Mouse (Mus musculus) kidney, embryonic 16.5 days (tissue): ENCODE results near the gene Pcdh9. TPM values are rescaled to one million over a fixed set of nuclear protein-coding genes. Genes with fewer than 3 reads are reported as not detected.

Source experiments
- ATAC-seq: fragments of 200-750 bp; cut with Nextera tagmentation; 2 replicates; pipeline ENCODE4 v1.8.0; 2017; ENCODE audit warnings: moderate TSS enrichment; ENCODE audit not compliant: low FRiP score, low TSS enrichment
- H3K27ac ChIP-seq: fragments of 300-500 bp; sonication (generic); 2 replicates; pipeline ENCODE4 v1.5.1; 2014; ENCODE audit warnings: low read length
- H3K27me3 ChIP-seq: fragments of 300-500 bp; sonication (generic); 2 replicates; pipeline ENCODE4 v1.6.1; 2014; ENCODE audit warnings: low read length, control low read depth, mixed read lengths; ENCODE audit not compliant: insufficient read depth
- H3K36me3 ChIP-seq: fragments of 300-500 bp; sonication (generic); 2 replicates; pipeline ENCODE4 v1.6.1; 2014; ENCODE audit warnings: low read length, control low read depth, mixed read lengths; ENCODE audit not compliant: insufficient read depth
- H3K4me1 ChIP-seq: fragments of 300-500 bp; sonication (generic); 2 replicates; pipeline ENCODE4 v1.6.1; 2014; ENCODE audit warnings: low read length, control low read depth, mixed read lengths; ENCODE audit not compliant: insufficient read depth
- H3K4me2 ChIP-seq: fragments of 300-500 bp; sonication (generic); replicated peaks from 2 replicates; pipeline ENCODE4 v1.6.1; 2014; ENCODE audit warnings: low read depth, low read length
- H3K4me3 ChIP-seq: fragments of 300-500 bp; sonication (generic); 2 replicates; pipeline ENCODE4 v1.5.1; 2014; ENCODE audit warnings: mild to moderate bottlenecking, low read length
- H3K9ac ChIP-seq: fragments of 300-500 bp; sonication (generic); replicated peaks from 2 replicates; pipeline ENCODE4 v1.6.1; 2014; ENCODE audit warnings: low read length
- H3K9me3 ChIP-seq: fragments of 300-500 bp; sonication (generic); 2 replicates; pipeline ENCODE4 v1.6.1; 2016; ENCODE audit warnings: low read length, control low read depth
- WGBS: fragments of 180-500 bp; shearing (Covaris S2); extraction: QIAGEN DNeasy Blood & Tissue Kit; methylation state at CpG from one replicate; pipeline ENCODE4 v1.1.7; 2014; 5-methylcytosine and 5-hydroxymethylcytosine counted together
- polyA plus RNA-seq: library from polyadenylated mRNA; unstranded; fragments of >200 nt; fragmentation: Nextera tagmentation; extraction: Ambion mirVana; gene quantifications from 2 replicates; pipeline ENCODE4 v1.2.1, GENCODE M21; 2015

Pcdh9 gene
- polyA plus RNA-seq, 1 experiment from 2014 or later: 17.1 TPM

GRCm38 (mm10) chr14:93534928-93535327 lies 355.6 kb downstream of the Pcdh9 start:
- no peak overlapping the region for H3K9ac ChIP-seq
- H3K27me3 ChIP-seq: no peaks in the 10 kb centered on the region
- H3K4me3 ChIP-seq: no peak overlapping the region
- H3K27ac ChIP-seq: no peak overlapping the region
- H3K36me3 ChIP-seq: no peaks in the 10 kb centered on the region
- ATAC-seq: no peak
- no peaks in the 10 kb centered on the region for H3K4me1 ChIP-seq
- 73% methylated on average over 4 of the region's 4 CpGs for WGBS
- no peaks in the 10 kb centered on the region for H3K9me3 ChIP-seq
- no peak overlapping the region for H3K4me2 ChIP-seq

GRCm38 (mm10) chr14:93523430-93523829 lies 367.0 kb downstream of the Pcdh9 start:
- Histone ChIP-seq H3K9ac (no peak overlapping the region), H3K27me3 (no peaks in the 10 kb centered on the region), H3K4me1 (0 out of 2 replicates have a peak, but pooled peaks cover 3% of the 10 kb centered on the region), H3K36me3 (no peaks in the 10 kb centered on the region), H3K27ac (no peak overlapping the region), H3K4me3 (no peak overlapping the region), H3K9me3 (no peaks in the 10 kb centered on the region), H3K4me2 (no peak overlapping the region)
- WGBS: 56% methylated on average over 8 of the region's 8 CpGs
- ATAC-seq: 0 out of 2 replicates have a peak, but pooled peaks have one; percentile 23

- no peak for ATAC-seq
- Histone ChIP-seq H3K4me2 (no peak overlapping the region), H3K36me3 (no peaks in the 10 kb centered on the region), H3K27ac (no peak overlapping the region), H3K27me3 (no peaks in the 10 kb centered on the region), H3K4me3 (no peak overlapping the region), H3K4me1 (0 out of 2 replicates have a peak, but pooled peaks cover 3% of the 10 kb centered on the region), H3K9ac (no peak overlapping the region), H3K9me3 (no peaks in the 10 kb centered on the region)
- 60% methylated on average over 5 of the region's 5 CpGs for WGBS
These were observed 370.3 kb downstream of the Pcdh9 start for GRCm38 (mm10) chr14:93520166-93520565.

DNA sequence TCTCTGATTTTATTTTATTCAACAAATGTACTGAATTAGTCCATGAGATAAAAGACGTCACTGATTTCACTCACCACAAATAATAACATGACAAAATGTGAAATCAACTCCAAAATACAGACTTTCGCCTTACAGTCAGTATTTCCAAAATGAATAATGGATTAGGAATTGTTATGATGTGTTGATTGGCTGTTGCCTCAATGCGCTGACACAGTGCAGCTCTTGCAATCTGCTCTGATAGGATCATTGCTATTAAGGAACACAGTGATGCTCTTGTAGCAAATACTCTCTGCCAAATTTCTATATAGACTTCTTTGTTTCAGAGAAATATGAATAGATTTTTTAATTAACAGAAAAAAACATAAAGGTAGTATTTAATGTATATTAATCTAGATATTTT lies 373.8 kb downstream of the Pcdh9 start:
- H3K4me1 ChIP-seq: no peaks in the 10 kb centered on the region
- H3K9ac ChIP-seq: no peak overlapping the region
- no peak overlapping the region for H3K4me3 ChIP-seq
- 89% methylated on average over 3 of the region's 3 CpGs for WGBS
- H3K27ac ChIP-seq: no peak overlapping the region
- no peak overlapping the region for H3K4me2 ChIP-seq
- no peaks in the 10 kb centered on the region for H3K36me3 ChIP-seq
- no peaks in the 10 kb centered on the region for H3K27me3 ChIP-seq
- no peak for ATAC-seq
- H3K9me3 ChIP-seq: no peaks in the 10 kb centered on the region

- H3K4me1 ChIP-seq: no peaks in the 10 kb centered on the region
- H3K4me2 ChIP-seq: no peak overlapping the region
- no peaks in the 10 kb centered on the region for H3K36me3 ChIP-seq
- H3K27ac ChIP-seq: no peak overlapping the region
- H3K27me3 ChIP-seq: no peaks in the 10 kb centered on the region
- H3K4me3 ChIP-seq: no peak overlapping the region
- ATAC-seq: no peak
- no peak overlapping the region for H3K9ac ChIP-seq
- H3K9me3 ChIP-seq: no peaks in the 10 kb centered on the region
These were observed 384.4 kb downstream of the Pcdh9 start for GRCm38 (mm10) chr14:93506107-93506506.

GRCm38 (mm10) chr14:93498813-93499690 lies 391.4 kb downstream of the Pcdh9 start:
- Histone ChIP-seq H3K9me3 (no peaks in the 10 kb centered on the region), H3K4me3 (no peak overlapping the region), H3K4me1 (peaks cover 3% of the 10 kb centered on the region; the same call in 1 of the 2 replicates), H3K9ac (no peak overlapping the region), H3K4me2 (peak overlapping the region; percentile 25), H3K27ac (peak overlapping the region; percentile 23; the same call in 1 of the 2 replicates), H3K27me3 (no peaks in the 10 kb centered on the region), H3K36me3 (no peaks in the 10 kb centered on the region)
- ATAC-seq: peak; percentile 95
- WGBS: 23% methylated on average over 13 of the region's 13 CpGs

DNA sequence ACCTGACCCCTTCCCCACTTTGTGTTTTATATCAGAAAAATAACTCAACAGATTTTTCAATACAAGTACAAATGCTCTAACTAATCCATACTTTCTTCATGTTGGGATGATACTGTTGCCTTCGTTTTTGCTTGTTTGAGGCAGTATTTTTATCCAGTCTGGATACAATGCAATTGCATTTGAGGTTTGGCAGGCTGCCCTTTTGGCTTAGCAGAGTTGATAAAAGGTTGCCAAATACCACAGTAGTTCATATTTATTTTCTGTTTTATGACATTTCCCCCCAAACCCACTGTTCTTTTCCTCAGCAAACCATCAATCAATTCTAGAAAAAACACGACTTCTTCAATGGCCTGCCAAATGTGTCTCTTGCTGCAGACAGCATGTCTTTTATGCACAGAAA lies 415.5 kb downstream of the Pcdh9 start:
- H3K36me3 ChIP-seq: no peaks in the 10 kb centered on the region
- 42% methylated on average over 2 of the region's 2 CpGs for WGBS
- H3K27me3 ChIP-seq: no peaks in the 10 kb centered on the region
- 0 out of 2 replicates have a peak, but pooled peaks cover 2% of the 10 kb centered on the region for H3K4me1 ChIP-seq
- H3K9me3 ChIP-seq: no peaks in the 10 kb centered on the region
- H3K27ac ChIP-seq: peak overlapping the region; percentile 36; the same call in 1 of the 2 replicates
- no peak overlapping the region for H3K4me2 ChIP-seq
- no peak overlapping the region for H3K9ac ChIP-seq
- no peak overlapping the region for H3K4me3 ChIP-seq
- peak; percentile 31; the same call in 1 of the 2 replicates for ATAC-seq

DNA sequence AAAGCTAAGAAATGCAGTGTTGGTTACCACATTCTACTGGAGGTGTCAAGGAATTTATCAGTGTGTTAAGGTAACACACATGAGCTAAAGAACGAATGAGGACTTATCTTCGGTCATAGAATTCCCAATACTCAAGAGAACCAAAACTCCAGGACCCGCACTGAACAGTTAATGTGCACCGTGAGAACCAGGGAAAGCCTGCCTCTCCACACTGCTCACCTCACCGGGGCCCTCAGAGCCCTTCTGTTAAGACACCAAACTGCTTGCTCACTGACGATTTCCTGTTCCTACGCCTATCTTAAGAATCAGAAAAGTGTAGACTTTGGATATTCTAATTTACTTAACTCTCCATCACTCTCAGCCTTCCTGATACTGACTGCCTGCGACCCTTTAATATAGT lies 418.0 kb downstream of the Pcdh9 start:
- no peak for ATAC-seq
- H3K4me2 ChIP-seq: no peak overlapping the region
- H3K27me3 ChIP-seq: no peaks in the 10 kb centered on the region
- no peaks in the 10 kb centered on the region for H3K4me1 ChIP-seq
- no peaks in the 10 kb centered on the region for H3K36me3 ChIP-seq
- H3K9me3 ChIP-seq: no peaks in the 10 kb centered on the region
- no peak overlapping the region for H3K4me3 ChIP-seq
- H3K9ac ChIP-seq: no peak overlapping the region
- WGBS: 88% methylated on average over 8 of the region's 8 CpGs
- H3K27ac ChIP-seq: no peak overlapping the region

DNA sequence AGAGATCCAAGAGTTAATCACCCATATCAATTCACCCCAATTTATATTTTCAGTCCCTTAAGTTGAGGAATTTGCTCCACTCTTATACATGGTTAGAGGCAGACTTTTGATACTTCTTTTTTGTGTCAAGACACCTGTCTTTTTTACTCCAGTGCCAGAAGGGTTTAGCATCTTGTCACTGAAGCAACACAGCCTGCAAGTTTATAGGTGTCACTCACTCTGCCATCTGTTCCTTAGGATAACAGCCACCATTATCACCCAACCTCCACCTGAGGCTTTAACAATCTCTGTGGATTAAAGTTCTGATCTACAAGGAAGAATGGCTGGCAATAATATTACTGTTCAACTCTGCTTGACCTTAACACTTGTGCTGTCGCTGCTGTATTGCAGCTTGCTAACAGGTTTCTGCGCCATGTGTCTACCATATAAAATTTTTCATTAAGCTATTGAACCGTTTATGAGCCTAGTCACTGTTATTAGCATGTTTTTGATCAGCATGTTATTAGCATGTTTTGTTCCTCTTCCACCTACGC lies 427.1 kb downstream of the Pcdh9 start:
- no peak for ATAC-seq
- no peak overlapping the region for H3K4me3 ChIP-seq
- H3K9ac ChIP-seq: no peak overlapping the region
- 87% methylated on average over 4 of the region's 4 CpGs for WGBS
- no peaks in the 10 kb centered on the region for H3K27me3 ChIP-seq
- no peaks in the 10 kb centered on the region for H3K36me3 ChIP-seq
- H3K27ac ChIP-seq: no peak overlapping the region
- H3K4me2 ChIP-seq: no peak overlapping the region
- H3K4me1 ChIP-seq: no peaks in the 10 kb centered on the region
- H3K9me3 ChIP-seq: no peaks in the 10 kb centered on the region
